In the genomic region with DNA sequence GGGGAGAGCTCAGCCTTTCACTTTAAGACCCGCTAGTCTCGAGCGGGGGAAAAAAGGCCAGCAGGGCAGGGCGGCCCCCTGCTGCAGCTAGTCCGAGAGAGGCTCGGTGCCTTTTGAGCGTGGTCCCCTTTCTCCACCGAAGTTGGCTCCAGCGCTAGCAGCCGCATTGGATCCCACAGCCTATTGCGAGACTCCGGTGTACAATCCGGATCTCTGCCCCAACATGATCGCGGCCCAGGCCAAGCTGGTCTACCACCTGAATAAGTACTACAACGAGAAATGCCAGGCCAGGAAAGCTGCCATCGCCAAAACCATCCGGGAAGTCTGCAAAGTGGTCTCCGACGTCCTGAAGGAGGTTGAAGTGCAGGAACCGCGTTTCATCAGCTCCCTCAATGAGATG, we compare ENCODE assay signal across 8 mouse cellular contexts. TPM values are rescaled to one million over a fixed set of nuclear protein-coding genes. Genes with fewer than 3 reads are reported as not detected.
DNase-seq lines count a peak whose midpoint lies in the region; ATAC-seq lines count a peak whose summit lies in the region.

No protein-coding gene starts in this region.

- H3K36me3 ChIP-seq in heart, embryonic 11.5 days (ENCODE audit: control insufficient read depth, insufficient read depth, low read length): no peaks in the 10 kb centered on the region
- H3K36me3 ChIP-seq in limb, embryonic 11.5 days (ENCODE audit: control insufficient read depth, insufficient read depth, low read length): no peaks in the 10 kb centered on the region
- H3K36me3 ChIP-seq in neural tube, embryonic 15.5 days: no peaks in the 10 kb centered on the region

- H3K27ac ChIP-seq in heart, embryonic 11.5 days (ENCODE audit: low read depth, low read length): no peak overlapping the region
- H3K27ac ChIP-seq in limb, embryonic 11.5 days (replicated peaks; ENCODE audit: low read depth, low read length): peak overlapping the region; percentile 98
- H3K27ac ChIP-seq in neural tube, embryonic 15.5 days (replicated peaks): peak overlapping the region; percentile 84

- H3K4me3 ChIP-seq in heart, embryonic 11.5 days (ENCODE audit: low read depth, low read length): peak overlapping the region; percentile 43
- H3K4me3 ChIP-seq in limb, embryonic 11.5 days (ENCODE audit: low read depth, low read length): peak overlapping the region; percentile 54
- H3K4me3 ChIP-seq in neural tube, embryonic 15.5 days (replicated peaks): peak overlapping the region; percentile 45

- WGBS in heart, embryonic 11.5 days (ENCODE audit: insufficient replicate concordance): under 1% methylated on average over 22 of the region's 22 CpGs
- under 1% methylated on average over 22 of the region's 22 CpGs for WGBS in limb, embryonic 11.5 days
- 7% methylated on average over 22 of the region's 22 CpGs for WGBS in neural tube, embryonic 15.5 days

- peaks cover 61% of the 10 kb centered on the region for H3K27me3 ChIP-seq in heart, embryonic 11.5 days (ENCODE audit: control insufficient read depth, insufficient read depth, low read length)
- peaks cover 4% of the 10 kb centered on the region; the same call in 1 of the 2 replicates for H3K27me3 ChIP-seq in limb, embryonic 11.5 days (ENCODE audit: control insufficient read depth, insufficient read depth, low read length)
- 0 out of 2 replicates have a peak, but pooled peaks cover 2% of the 10 kb centered on the region for H3K27me3 ChIP-seq in neural tube, embryonic 15.5 days (replicated peaks)

- H3K9ac ChIP-seq in heart, embryonic 11.5 days (ENCODE audit: low read depth, low read length): no peak overlapping the region
- peak overlapping the region; percentile 85 for H3K9ac ChIP-seq in limb, embryonic 11.5 days (ENCODE audit: low read length)
- peak overlapping the region; percentile 59 for H3K9ac ChIP-seq in neural tube, embryonic 15.5 days (replicated peaks)

- H3K9me3 ChIP-seq in heart, embryonic 11.5 days (replicated peaks; ENCODE audit: control insufficient read depth, low read length): no peaks in the 10 kb centered on the region
- H3K9me3 ChIP-seq in limb, embryonic 11.5 days (ENCODE audit: control insufficient read depth, low read length): no peaks in the 10 kb centered on the region
- no peaks in the 10 kb centered on the region for H3K9me3 ChIP-seq in neural tube, embryonic 15.5 days (replicated peaks)

- H3K4me1 ChIP-seq in heart, embryonic 11.5 days (ENCODE audit: control insufficient read depth, insufficient read depth, low read length): peaks cover 22% of the 10 kb centered on the region
- peaks cover 14% of the 10 kb centered on the region for H3K4me1 ChIP-seq in limb, embryonic 11.5 days (ENCODE audit: control insufficient read depth, insufficient read depth, low read length)
- peaks cover 35% of the 10 kb centered on the region for H3K4me1 ChIP-seq in neural tube, embryonic 15.5 days

- DNase-seq in adrenal gland, adult 2 months: peak; percentile 38
- DNase-seq in adrenal gland, postnatal 4 days (ENCODE audit: low spot score in 2 of 2): no peak
- peak; percentile 26 for DNase-seq in right cerebral cortex, postnatal 4 days
- DNase-seq in right cerebral cortex, adult 18-20 months: no peak
- DNase-seq in limb, embryonic 11.5 days (ENCODE audit: low spot score): peak; percentile 73
- no peak for DNase-seq in spleen, postnatal 14 days (ENCODE audit: low spot score in 2 of 2)

- H3K4me2 ChIP-seq in heart, embryonic 11.5 days: peak overlapping the region; percentile 71
- peak overlapping the region; percentile 73 for H3K4me2 ChIP-seq in limb, embryonic 11.5 days (ENCODE audit: low read depth, severe bottlenecking)
- H3K4me2 ChIP-seq in neural tube, embryonic 15.5 days: peak overlapping the region; percentile 60

- no peak; the same call in 1 of the 2 replicates for ATAC-seq in heart, embryonic 11.5 days (replicated peaks; ENCODE audit: insufficient number of reproducible peaks, low FRiP score, low TSS enrichment)
- 0 out of 2 replicates have a peak, but pooled peaks have one; percentile 8 for ATAC-seq in limb, embryonic 11.5 days (ENCODE audit: insufficient number of reproducible peaks, low FRiP score, low TSS enrichment, low read depth)
- ATAC-seq in neural tube, embryonic 15.5 days (ENCODE audit: low FRiP score): no peak

RNA-seq across cellular contexts. Expression of a gene that starts 0.5 kb away (rescaled TPM):
- total RNA-seq in adrenal gland, adult 2 months (2021): 1 to 10 TPM in 1 of 2 experiments, under 1 TPM in 1; 0.58 to 1.9 TPM
- polyA plus RNA-seq in adrenal gland, adult 2 months (2012; rRNA removed): 0.22 and 0.73 TPM in 2 replicates
- total RNA-seq in adrenal gland, postnatal 4 days (2021): 1 to 10 TPM; 4.2 to 4.4 TPM
- polyA plus RNA-seq in heart, embryonic 11.5 days (2014; fragmentation: Nextera tagmentation; extraction: Ambion mirVana): 0.89 and 0.93 TPM in 2 replicates
- 81.1 and 84.6 TPM in 2 replicates for polyA plus RNA-seq in limb, embryonic 11.5 days (2014; fragmentation: Nextera tagmentation; extraction: Ambion mirVana)
- 67.4 and 85.1 TPM in 2 replicates for polyA plus RNA-seq in neural tube, embryonic 15.5 days (2015; fragmentation: Nextera tagmentation; extraction: Ambion mirVana)

Comparison
In these comparisons a context has a peak if more than half of its experiments do, and no peak if none do; other contexts are left out.
1. DNase-seq: peak in adrenal gland, adult 2 months (single experiment), right cerebral cortex, postnatal 4 days (single experiment) and limb, embryonic 11.5 days (single experiment); none in adrenal gland, postnatal 4 days (0 of 2), right cerebral cortex, adult 18-20 months (single experiment) and spleen, postnatal 14 days (0 of 2).
2. RNA of a gene that starts 0.5 kb away (polyA plus RNA-seq): 67.4 to 85.1 TPM in neural tube, embryonic 15.5 days and 81.1 to 84.6 TPM in limb, embryonic 11.5 days; 0.89 to 0.93 TPM in heart, embryonic 11.5 days and 0.22 to 0.73 TPM in adrenal gland, adult 2 months; every median in the first group is over 10 times any median in the second.
3. Peak in every context shown above with its lines, with median percentiles within 50 percentile points of each other: H3K4me2 ChIP-seq and H3K4me3 ChIP-seq.